9 mouse cellular contexts compared by ENCODE assay signal in genomic region chr9:13848481-13849480, GRCm38 (mm10). TPM values are rescaled to one million over a fixed set of nuclear protein-coding genes. Genes with fewer than 3 reads are reported as not detected.
DNase-seq lines count a peak whose midpoint lies in the region; ATAC-seq and TF ChIP-seq lines count a peak whose summit lies in the region.
"Had no signal": no experiment of that assay in that cellular context is flagged by ENCODE, and none has a peak within 500 bp of the region (broad histone marks: within the 10 kb centered on the region; RNA-seq: fewer than 3 reads in every experiment).

No protein-coding gene starts in this region.

- ATAC-seq in hindbrain, embryonic 13.5 days (ENCODE audit: low FRiP score): peak; percentile 77; the same call in 1 of the 2 replicates
- no peak for ATAC-seq in hindbrain, embryonic 12.5 days (ENCODE audit: low FRiP score)
- ATAC-seq in common myeloid progenitor, adult 5-6 weeks (replicated peaks; ENCODE audit: low read depth, poor library complexity, severe bottlenecking): peak; percentile 97
- peak; percentile 89 for ATAC-seq in hindbrain, embryonic 16.5 days

- H3K9ac ChIP-seq in hindbrain, embryonic 13.5 days: no peak overlapping the region
- no peak overlapping the region for H3K9ac ChIP-seq in hindbrain, embryonic 12.5 days
- H3K9ac ChIP-seq in ES-E14 (ENCODE audit: insufficient read depth, low read depth, low read length, poor library complexity, severe bottlenecking): no peak overlapping the region
- H3K9ac ChIP-seq in hindbrain, embryonic 16.5 days (ENCODE audit: low read depth, low read length): no peak overlapping the region

- DNase-seq in ES-E14 (ENCODE audit: low read depth, low spot score): peak; percentile 25
- DNase-seq in left cerebral cortex, postnatal 4 days: peak; percentile 13
- DNase-seq in retina, embryonic 14.5 days (ENCODE audit: low spot score): peak; percentile 77
- no peak for DNase-seq in gastrocnemius, postnatal 10 days

- no peak overlapping the region for H3K4me3 ChIP-seq in hindbrain, embryonic 13.5 days
- H3K4me3 ChIP-seq in hindbrain, embryonic 12.5 days: no peak overlapping the region
- H3K4me3 ChIP-seq in ES-E14 (ENCODE audit: insufficient read depth in 1 of 2, low read depth in 1 of 2, low read length in 2 of 2, poor library complexity in 1 of 2, severe bottlenecking in 1 of 2): no peak overlapping the region
- H3K4me3 ChIP-seq in hindbrain, embryonic 16.5 days (ENCODE audit: low read length): no peak overlapping the region
- H3K4me3 ChIP-seq: myocyte had no signal

- H3K27ac ChIP-seq in hindbrain, embryonic 13.5 days: no peak overlapping the region
- H3K27ac ChIP-seq in hindbrain, embryonic 12.5 days: no peak overlapping the region
- H3K27ac ChIP-seq in ES-E14 (ENCODE audit: insufficient read depth, low read depth, low read length, poor library complexity, severe bottlenecking): no peak overlapping the region
- H3K27ac ChIP-seq in hindbrain, embryonic 16.5 days (ENCODE audit: low read depth, low read length): no peak overlapping the region

- in situ Hi-C loops in ES-E14 (cut with MboI; ENCODE audit: low sequenced_read_pairs in 2 of 2, unreplicated experiment in 2 of 2): loop anchor here (25.0 kb wide), 2 partner anchors 964 to 1489 kb away; no protein-coding TSS in a partner anchor

- intact Hi-C loops in left cerebral cortex, postnatal 4 days (cut with DNase I): loop anchor here (5.0 kb wide), 1 partner anchor 494 kb away; no protein-coding TSS in a partner anchor

- H3K9me3 ChIP-seq in hindbrain, embryonic 13.5 days: no peaks in the 10 kb centered on the region
- no peaks in the 10 kb centered on the region for H3K9me3 ChIP-seq in hindbrain, embryonic 12.5 days (replicated peaks)
- no peaks in the 10 kb centered on the region for H3K9me3 ChIP-seq in ES-E14 (ENCODE audit: control insufficient read depth, insufficient read depth, low read depth, low read length)
- no peaks in the 10 kb centered on the region for H3K9me3 ChIP-seq in hindbrain, embryonic 16.5 days (ENCODE audit: control insufficient read depth, low read length)

- H3K4me2 ChIP-seq in hindbrain, embryonic 13.5 days: no peak overlapping the region
- H3K4me2 ChIP-seq in hindbrain, embryonic 12.5 days (replicated peaks): no peak overlapping the region
- no peak overlapping the region for H3K4me2 ChIP-seq in hindbrain, embryonic 16.5 days (ENCODE audit: low read length)

- no peaks in the 10 kb centered on the region for H3K4me1 ChIP-seq in hindbrain, embryonic 13.5 days (replicated peaks)
- H3K4me1 ChIP-seq in hindbrain, embryonic 12.5 days: no peaks in the 10 kb centered on the region
- H3K4me1 ChIP-seq in ES-E14 (ENCODE audit: control insufficient read depth in 2 of 2, insufficient read depth in 2 of 2, low read length in 2 of 2, poor library complexity in 1 of 2): peaks cover 0 to 3% of the 10 kb centered on the region in 2 experiments; a peak in 1 of 4 replicates
- H3K4me1 ChIP-seq in hindbrain, embryonic 16.5 days (ENCODE audit: control insufficient read depth, insufficient read depth, low read depth, low read length): no peaks in the 10 kb centered on the region

- 85% methylated on average over 10 of the region's 10 CpGs for WGBS in hindbrain, embryonic 13.5 days
- WGBS in hindbrain, embryonic 12.5 days: 78% methylated on average over 10 of the region's 10 CpGs
- WGBS in hindbrain, embryonic 16.5 days: 84% methylated on average over 10 of the region's 10 CpGs

- H3K36me3 ChIP-seq in hindbrain, embryonic 13.5 days: peaks cover 15% of the 10 kb centered on the region
- H3K36me3 ChIP-seq in hindbrain, embryonic 12.5 days: peaks cover 11% of the 10 kb centered on the region
- peaks cover 2% of the 10 kb centered on the region for H3K36me3 ChIP-seq in ES-E14 (ENCODE audit: control insufficient read depth, insufficient read depth, low read length, poor library complexity, severe bottlenecking)
- H3K36me3 ChIP-seq in hindbrain, embryonic 16.5 days (ENCODE audit: control insufficient read depth, insufficient read depth, low read length): peaks cover 2% of the 10 kb centered on the region; the same call in 1 of the 2 replicates

- H3K27me3 ChIP-seq in hindbrain, embryonic 13.5 days: no peaks in the 10 kb centered on the region
- H3K27me3 ChIP-seq in hindbrain, embryonic 12.5 days: no peaks in the 10 kb centered on the region
- H3K27me3 ChIP-seq in hindbrain, embryonic 16.5 days (replicated peaks; ENCODE audit: control insufficient read depth, insufficient read depth, low read length): no peaks in the 10 kb centered on the region

TF ChIP-seq in ES-E14, 5 proteins besides CTCF, POLR2A, EP300 and RAD21:
- peak; percentile 70; the same call in 1 of the 2 replicates for TF ChIP-seq ZC3H11A (IDR thresholded peaks at IDR 0.05; ENCODE audit: borderline replicate concordance, low read depth, low read length)
- TF ChIP-seq CHD2 (IDR thresholded peaks at IDR 0.05; ENCODE audit: low read depth, low read length): no peak
- no peak for TF ChIP-seq ZNF384 (IDR thresholded peaks at IDR 0.05; ENCODE audit: low read depth, low read length)
- 0 out of 2 replicates have a peak, but pooled peaks have one; percentile 49 for TF ChIP-seq MAFK (IDR thresholded peaks at IDR 0.05; ENCODE audit: insufficient read depth, low read depth, low read length)
- no peak for TF ChIP-seq HCFC1 (IDR thresholded peaks at IDR 0.05; ENCODE audit: borderline replicate concordance, insufficient read depth, low read length)

RNA-seq across cellular contexts. Expression of gene Fam76b, which starts 21.3 kb away (rescaled TPM):
- polyA plus RNA-seq in hindbrain, embryonic 13.5 days (2015; fragmentation: Nextera tagmentation; extraction: Ambion mirVana): 21.3 and 23.4 TPM in 2 replicates
- polyA plus RNA-seq in hindbrain, embryonic 12.5 days (2016; fragmentation: Nextera tagmentation; extraction: Ambion mirVana): 32.9 and 36.3 TPM in 2 replicates
- 21.7 and 25.2 TPM in 2 replicates for total RNA-seq in ES-E14 (2012; rRNA removed)
- total RNA-seq in common myeloid progenitor, adult 5-6 weeks (2017): 75.9 and 77.2 TPM in 2 replicates
- polyA plus RNA-seq in hindbrain, embryonic 16.5 days (2015; fragmentation: Nextera tagmentation; extraction: Ambion mirVana): 14.8 and 15.3 TPM in 2 replicates
- total RNA-seq in left cerebral cortex, postnatal 4 days (2021): 10 to 100 TPM; 36.4 to 37.2 TPM
- total RNA-seq in gastrocnemius, postnatal 10 days (2021): 10 to 100 TPM; 12.3 to 16.2 TPM

RNA-seq across cellular contexts. Expression of gene Cep57, which starts 21.9 kb away (rescaled TPM):
- 41.9 TPM in 2 replicates for polyA plus RNA-seq in hindbrain, embryonic 13.5 days (2015; fragmentation: Nextera tagmentation; extraction: Ambion mirVana)
- 55.1 and 55.3 TPM in 2 replicates for polyA plus RNA-seq in hindbrain, embryonic 12.5 days (2016; fragmentation: Nextera tagmentation; extraction: Ambion mirVana)
- 43.3 and 49.9 TPM in 2 replicates for total RNA-seq in ES-E14 (2012; rRNA removed)
- 105 and 112 TPM in 2 replicates for total RNA-seq in common myeloid progenitor, adult 5-6 weeks (2017)
- polyA plus RNA-seq in hindbrain, embryonic 16.5 days (2015; fragmentation: Nextera tagmentation; extraction: Ambion mirVana): 34.8 TPM in 2 replicates
- total RNA-seq in left cerebral cortex, postnatal 4 days (2021): 10 to 100 TPM; 27.2 to 30.9 TPM
- total RNA-seq in gastrocnemius, postnatal 10 days (2021): 10 to 100 TPM in 1 of 2 experiments, 1 to 10 TPM in 1; 8.9 to 12.1 TPM
